Mouse (Mus musculus): ENCODE results near the gene Ubxn10. TPM values are rescaled to one million over a fixed set of nuclear protein-coding genes. Genes with fewer than 3 reads are reported as not detected.
A peak's percentile ranks its signal among the peaks of the same experiment; 100 is the strongest.

Ubxn10 gene
- polyA plus RNA-seq, 1 experiment from 2014 or later: 3.9 TPM

- no peaks in the 10 kb centered on the region for H3K27me3 ChIP-seq (ENCODE audit: control insufficient read depth, insufficient read depth, low read length)
- 0 out of 2 replicates have a peak, but pooled peaks cover 3% of the 10 kb centered on the region for H3K4me1 ChIP-seq (ENCODE audit: control insufficient read depth, insufficient read depth, low read length)
- no peak overlapping the region for H3K9ac ChIP-seq (replicated peaks; ENCODE audit: low read length)
- DNase-seq (no peak), ATAC-seq (ENCODE audit: low FRiP score, low TSS enrichment) (no peak)
- 79% methylated on average over 2 of the region's 2 CpGs for WGBS
- H3K27ac ChIP-seq (replicated peaks; ENCODE audit: low read depth, low read length): no peak overlapping the region
- no peaks in the 10 kb centered on the region for H3K36me3 ChIP-seq (ENCODE audit: control insufficient read depth, insufficient read depth, low read length)
- no peak overlapping the region for H3K4me2 ChIP-seq (ENCODE audit: low read length)
- no peaks in the 10 kb centered on the region for H3K9me3 ChIP-seq (ENCODE audit: control insufficient read depth, low read length)
- H3K4me3 ChIP-seq (replicated peaks; ENCODE audit: low read depth, low read length): no peak overlapping the region
Measured at GRCm38 (mm10) chr4:138702031-138702430, 34.9 kb downstream of the Ubxn10 start.

- no peak for DNase-seq
- 71% methylated on average over 8 of the region's 8 CpGs for WGBS
- Histone ChIP-seq H3K27me3 (ENCODE audit: control insufficient read depth, insufficient read depth, low read length) (no peaks in the 10 kb centered on the region), H3K4me3 (replicated peaks; ENCODE audit: low read depth, low read length) (no peak overlapping the region), H3K27ac (replicated peaks; ENCODE audit: low read depth, low read length) (no peak overlapping the region), H3K36me3 (ENCODE audit: control insufficient read depth, insufficient read depth, low read length) (no peaks in the 10 kb centered on the region), H3K9me3 (ENCODE audit: control insufficient read depth, low read length) (no peaks in the 10 kb centered on the region), H3K4me1 (ENCODE audit: control insufficient read depth, insufficient read depth, low read length) (0 out of 2 replicates have a peak, but pooled peaks cover 3% of the 10 kb centered on the region), H3K4me2 (ENCODE audit: low read length) (no peak overlapping the region), H3K9ac (replicated peaks; ENCODE audit: low read length) (no peak overlapping the region)
- ATAC-seq (ENCODE audit: low FRiP score, low TSS enrichment): no peak
Measured at GRCm38 (mm10) chr4:138701111-138701510, 35.9 kb downstream of the Ubxn10 start.

- H3K4me3 ChIP-seq (replicated peaks; ENCODE audit: low read depth, low read length): no peak overlapping the region
- H3K27ac ChIP-seq (replicated peaks; ENCODE audit: low read depth, low read length): no peak overlapping the region
- no peaks in the 10 kb centered on the region for H3K9me3 ChIP-seq (ENCODE audit: control insufficient read depth, low read length)
- H3K27me3 ChIP-seq (ENCODE audit: control insufficient read depth, insufficient read depth, low read length): no peaks in the 10 kb centered on the region
- H3K4me1 ChIP-seq (ENCODE audit: control insufficient read depth, insufficient read depth, low read length): 0 out of 2 replicates have a peak, but pooled peaks cover 3% of the 10 kb centered on the region
- DNase-seq (peak; percentile 92), ATAC-seq (ENCODE audit: low FRiP score, low TSS enrichment) (no peak; the same call in 1 of the 2 replicates)
- WGBS: 29% methylated on average over 15 of the region's 15 CpGs
- H3K4me2 ChIP-seq (ENCODE audit: low read length): no peak overlapping the region
- no peaks in the 10 kb centered on the region for H3K36me3 ChIP-seq (ENCODE audit: control insufficient read depth, insufficient read depth, low read length)
- H3K9ac ChIP-seq (replicated peaks; ENCODE audit: low read length): no peak overlapping the region
Measured at GRCm38 (mm10) chr4:138700184-138700982, 36.6 kb downstream of the Ubxn10 start.

- Histone ChIP-seq H3K4me1 (ENCODE audit: control insufficient read depth, insufficient read depth, low read length) (peaks cover 9% of the 10 kb centered on the region), H3K4me3 (replicated peaks; ENCODE audit: low read depth, low read length) (no peak overlapping the region), H3K9me3 (ENCODE audit: control insufficient read depth, low read length) (no peaks in the 10 kb centered on the region), H3K9ac (replicated peaks; ENCODE audit: low read length) (no peak overlapping the region), H3K27me3 (ENCODE audit: control insufficient read depth, insufficient read depth, low read length) (no peaks in the 10 kb centered on the region), H3K4me2 (ENCODE audit: low read length) (no peak overlapping the region), H3K27ac (replicated peaks; ENCODE audit: low read depth, low read length) (no peak overlapping the region), H3K36me3 (ENCODE audit: control insufficient read depth, insufficient read depth, low read length) (no peaks in the 10 kb centered on the region)
- ATAC-seq (ENCODE audit: low FRiP score, low TSS enrichment) (no peak), DNase-seq (no peak)
- 65% methylated on average over 2 of the region's 2 CpGs for WGBS
Measured at GRCm38 (mm10) chr4:138698296-138698695, 38.7 kb downstream of the Ubxn10 start.

GRCm38 (mm10) chr4:138697166-138697860, 39.7 kb downstream of the Ubxn10 start:
- no peak for DNase-seq
- Histone ChIP-seq H3K4me2 (ENCODE audit: low read length) (no peak overlapping the region), H3K4me1 (ENCODE audit: control insufficient read depth, insufficient read depth, low read length) (peaks cover 18% of the 10 kb centered on the region), H3K4me3 (replicated peaks; ENCODE audit: low read depth, low read length) (no peak overlapping the region), H3K27ac (replicated peaks; ENCODE audit: low read depth, low read length) (no peak overlapping the region), H3K9ac (replicated peaks; ENCODE audit: low read length) (no peak overlapping the region), H3K36me3 (ENCODE audit: control insufficient read depth, insufficient read depth, low read length) (no peaks in the 10 kb centered on the region), H3K9me3 (ENCODE audit: control insufficient read depth, low read length) (no peaks in the 10 kb centered on the region), H3K27me3 (ENCODE audit: control insufficient read depth, insufficient read depth, low read length) (no peaks in the 10 kb centered on the region)
- WGBS: 30% methylated on average over 10 of the region's 10 CpGs
- ATAC-seq (ENCODE audit: low FRiP score, low TSS enrichment): no peak

GRCm38 (mm10) chr4:138696720-138697119, 40.2 kb downstream of the Ubxn10 start:
- whole genome bisulfite sequencing: 13% methylated on average over 7 of the region's 7 CpGs
- H3K9me3 ChIP-seq (ENCODE audit: control insufficient read depth, low read length): no peaks in the 10 kb centered on the region
- ATAC-seq (ENCODE audit: low FRiP score, low TSS enrichment): no peak
- peak; percentile 32 for DNase-seq
- no peak overlapping the region for H3K27ac ChIP-seq (replicated peaks; ENCODE audit: low read depth, low read length)
- H3K4me1 ChIP-seq (ENCODE audit: control insufficient read depth, insufficient read depth, low read length): peaks cover 24% of the 10 kb centered on the region
- H3K4me3 ChIP-seq (replicated peaks; ENCODE audit: low read depth, low read length): no peak overlapping the region
- no peaks in the 10 kb centered on the region for H3K27me3 ChIP-seq (ENCODE audit: control insufficient read depth, insufficient read depth, low read length)
- H3K36me3 ChIP-seq (ENCODE audit: control insufficient read depth, insufficient read depth, low read length): no peaks in the 10 kb centered on the region
- no peak overlapping the region for H3K9ac ChIP-seq (replicated peaks; ENCODE audit: low read length)
- H3K4me2 ChIP-seq (ENCODE audit: low read length): no peak overlapping the region

GRCm38 (mm10) chr4:138693043-138693692, 43.8 kb downstream of the Ubxn10 start:
- ATAC-seq (ENCODE audit: low FRiP score, low TSS enrichment): no peak
- WGBS: 13% methylated on average over 12 of the region's 12 CpGs
- Histone ChIP-seq H3K4me1 (ENCODE audit: control insufficient read depth, insufficient read depth, low read length) (peaks cover 57% of the 10 kb centered on the region), H3K4me2 (ENCODE audit: low read length) (peak overlapping the region; percentile 4; the same call in 1 of the 2 replicates), H3K9me3 (ENCODE audit: control insufficient read depth, low read length) (no peaks in the 10 kb centered on the region), H3K27ac (replicated peaks; ENCODE audit: low read depth, low read length) (peak overlapping the region; percentile 49; the same call in 1 of the 2 replicates), H3K27me3 (ENCODE audit: control insufficient read depth, insufficient read depth, low read length) (no peaks in the 10 kb centered on the region), H3K4me3 (replicated peaks; ENCODE audit: low read depth, low read length) (no peak overlapping the region), H3K36me3 (ENCODE audit: control insufficient read depth, insufficient read depth, low read length) (no peaks in the 10 kb centered on the region), H3K9ac (replicated peaks; ENCODE audit: low read length) (no peak overlapping the region)
- DNase-seq: peak; percentile 55

- Histone ChIP-seq H3K4me2 (ENCODE audit: low read length) (no peak overlapping the region), H3K9ac (replicated peaks; ENCODE audit: low read length) (no peak overlapping the region), H3K27ac (replicated peaks; ENCODE audit: low read depth, low read length) (no peak overlapping the region; the same call in 1 of the 2 replicates), H3K36me3 (ENCODE audit: control insufficient read depth, insufficient read depth, low read length) (no peaks in the 10 kb centered on the region), H3K27me3 (ENCODE audit: control insufficient read depth, insufficient read depth, low read length) (no peaks in the 10 kb centered on the region), H3K9me3 (ENCODE audit: control insufficient read depth, low read length) (no peaks in the 10 kb centered on the region), H3K4me1 (ENCODE audit: control insufficient read depth, insufficient read depth, low read length) (peaks cover 57% of the 10 kb centered on the region), H3K4me3 (replicated peaks; ENCODE audit: low read depth, low read length) (no peak overlapping the region)
- DNase-seq: peak; percentile 52
- WGBS: 13% methylated on average over 19 of the region's 19 CpGs
- no peak for ATAC-seq (ENCODE audit: low FRiP score, low TSS enrichment)
Measured at GRCm38 (mm10) chr4:138691443-138692181, 45.4 kb downstream of the Ubxn10 start.

Data from midbrain, embryonic 14.5 days (tissue).